Mouse (Mus musculus): ENCODE results near the gene Lta. TPM values are rescaled to one million over a fixed set of nuclear protein-coding genes. Genes with fewer than 3 reads are reported as not detected.

The Lta gene
- polyA plus RNA-seq (2015; fragmentation: Nextera tagmentation; extraction: Ambion mirVana), result 0.16 TPM in 1 of 2 replicates, not detected in the other

- Histone ChIP-seq H3K4me3 (no peak within 1 kb of the TSS), H3K27ac (no peak within 1 kb of the TSS), H3K27me3 (peaks cover 44% of the 10 kb centered on the region), H3K4me2 (no peak within 1 kb of the TSS), H3K36me3 (ENCODE audit: poor library complexity, severe bottlenecking) (no peaks in the 10 kb centered on the region), H3K9ac (no peak within 1 kb of the TSS), H3K4me1 (no peaks in the 10 kb centered on the region), H3K9me3 (replicated peaks) (no peaks in the 10 kb centered on the region)
- 21% methylated on average over 19 of the region's 20 CpGs for WGBS
- ATAC-seq, result no peak
Measured at GRCm38 (mm10) chr17:35204494-35205379, at the start of gene Lta. TSS of gene Lta (minus strand) at chr17:35205351.

- Histone ChIP-seq H3K4me2 (no peak overlapping the region), H3K27ac (no peak overlapping the region), H3K4me1 (no peaks in the 10 kb centered on the region), H3K36me3 (ENCODE audit: poor library complexity, severe bottlenecking) (peaks cover 53% of the 10 kb centered on the region), H3K4me3 (no peak overlapping the region), H3K9me3 (replicated peaks) (no peaks in the 10 kb centered on the region), H3K9ac (no peak overlapping the region), H3K27me3 (no peaks in the 10 kb centered on the region; the same call in 1 of the 2 replicates)
- WGBS, result 61% methylated on average over 11 of the region's 11 CpGs
- ATAC-seq, result peak; percentile 22
Measured at GRCm38 (mm10) chr17:35254241-35255098, 49.3 kb upstream of the Lta start.

- no peaks in the 10 kb centered on the region for H3K27me3 ChIP-seq
- H3K36me3 ChIP-seq (ENCODE audit: poor library complexity, severe bottlenecking), result peaks cover 62% of the 10 kb centered on the region
- H3K9ac ChIP-seq, result no peak overlapping the region
- H3K4me3 ChIP-seq, result no peak overlapping the region
- H3K4me1 ChIP-seq, result no peaks in the 10 kb centered on the region
- WGBS, result 87% methylated on average over 32 of the region's 32 CpGs
- H3K27ac ChIP-seq, result no peak overlapping the region
- peak; percentile 20 for ATAC-seq
- H3K9me3 ChIP-seq (replicated peaks), result no peaks in the 10 kb centered on the region
- no peak overlapping the region for H3K4me2 ChIP-seq
Measured at GRCm38 (mm10) chr17:35253293-35254093, 48.3 kb upstream of the Lta start.

GRCm38 (mm10) chr17:35252619-35253292, 47.6 kb upstream of the Lta start:
- Histone ChIP-seq H3K4me1 (peaks cover 3% of the 10 kb centered on the region; the same call in 1 of the 2 replicates), H3K4me3 (no peak overlapping the region), H3K9me3 (replicated peaks) (no peaks in the 10 kb centered on the region), H3K27me3 (no peaks in the 10 kb centered on the region), H3K9ac (no peak overlapping the region), H3K4me2 (no peak overlapping the region), H3K36me3 (ENCODE audit: poor library complexity, severe bottlenecking) (peaks cover 70% of the 10 kb centered on the region), H3K27ac (no peak overlapping the region)
- ATAC-seq, result no peak
- 85% methylated on average over 18 of the region's 18 CpGs for WGBS

GRCm38 (mm10) chr17:35251981-35252380, 46.8 kb upstream of the Lta start:
- peaks cover 10% of the 10 kb centered on the region; the same call in 1 of the 2 replicates for H3K4me1 ChIP-seq
- peaks cover 77% of the 10 kb centered on the region for H3K36me3 ChIP-seq (ENCODE audit: poor library complexity, severe bottlenecking)
- no peak overlapping the region for H3K4me2 ChIP-seq
- no peak for ATAC-seq
- H3K9me3 ChIP-seq (replicated peaks), result no peaks in the 10 kb centered on the region
- no peak overlapping the region for H3K27ac ChIP-seq
- WGBS, result 83% methylated on average over 5 of the region's 5 CpGs
- no peak overlapping the region for H3K4me3 ChIP-seq
- H3K9ac ChIP-seq, result no peak overlapping the region
- H3K27me3 ChIP-seq, result no peaks in the 10 kb centered on the region

- no peak overlapping the region for H3K4me3 ChIP-seq
- no peak overlapping the region for H3K27ac ChIP-seq
- ATAC-seq, result no peak
- H3K27me3 ChIP-seq, result no peaks in the 10 kb centered on the region
- no peak overlapping the region for H3K9ac ChIP-seq
- H3K9me3 ChIP-seq (replicated peaks), result no peaks in the 10 kb centered on the region
- peaks cover 18% of the 10 kb centered on the region for H3K4me1 ChIP-seq
- no peak overlapping the region for H3K4me2 ChIP-seq
- 87% methylated on average over 15 of the region's 15 CpGs for whole genome bisulfite sequencing
- H3K36me3 ChIP-seq (ENCODE audit: poor library complexity, severe bottlenecking), result peaks cover 85% of the 10 kb centered on the region
Measured at GRCm38 (mm10) chr17:35251162-35251719, 46.1 kb upstream of the Lta start.

- no peak overlapping the region for H3K4me3 ChIP-seq
- H3K9me3 ChIP-seq (replicated peaks), result no peaks in the 10 kb centered on the region
- H3K9ac ChIP-seq, result no peak overlapping the region
- ATAC-seq, result no peak
- no peak overlapping the region for H3K27ac ChIP-seq
- H3K27me3 ChIP-seq, result no peaks in the 10 kb centered on the region
- H3K4me2 ChIP-seq, result no peak overlapping the region
- H3K36me3 ChIP-seq (ENCODE audit: poor library complexity, severe bottlenecking), result peaks cover 92% of the 10 kb centered on the region
- 94% methylated on average over 3 of the region's 3 CpGs for WGBS
- peaks cover 25% of the 10 kb centered on the region for H3K4me1 ChIP-seq
Measured at GRCm38 (mm10) chr17:35250348-35251120, 45.4 kb upstream of the Lta start.

GRCm38 (mm10) chr17:35249451-35250197, 44.5 kb upstream of the Lta start:
- no peak overlapping the region for H3K9ac ChIP-seq
- H3K4me1 ChIP-seq, result peaks cover 34% of the 10 kb centered on the region
- H3K36me3 ChIP-seq (ENCODE audit: poor library complexity, severe bottlenecking), result peaks cover 99% of the 10 kb centered on the region
- no peak for ATAC-seq
- no peak overlapping the region for H3K27ac ChIP-seq
- no peak overlapping the region for H3K4me3 ChIP-seq
- 90% methylated on average over 19 of the region's 19 CpGs for WGBS
- H3K9me3 ChIP-seq (replicated peaks), result no peaks in the 10 kb centered on the region
- no peak overlapping the region for H3K4me2 ChIP-seq
- no peaks in the 10 kb centered on the region for H3K27me3 ChIP-seq

GRCm38 (mm10) chr17:35248986-35249385, 43.8 kb upstream of the Lta start:
- H3K9ac ChIP-seq, result no peak overlapping the region
- ATAC-seq, result no peak
- 86% methylated on average over 14 of the region's 14 CpGs for WGBS

GRCm38 (mm10) chr17:35247144-35247543, 42.0 kb upstream of the Lta start:
- peak overlapping the region; percentile 1; the same call in 1 of the 2 replicates for H3K9ac ChIP-seq
- WGBS, result 81% methylated on average over 7 of the region's 7 CpGs
- peaks cover 91% of the 10 kb centered on the region for H3K36me3 ChIP-seq (ENCODE audit: poor library complexity, severe bottlenecking)
- ATAC-seq, result no peak
- no peaks in the 10 kb centered on the region for H3K9me3 ChIP-seq (replicated peaks)
- H3K27ac ChIP-seq, result no peak overlapping the region
- H3K4me1 ChIP-seq, result peaks cover 48% of the 10 kb centered on the region
- no peaks in the 10 kb centered on the region for H3K27me3 ChIP-seq
- no peak overlapping the region for H3K4me3 ChIP-seq
- no peak overlapping the region for H3K4me2 ChIP-seq

More at GRCm38 (mm10) chr17:35248986-35249385, 43.8 kb upstream of the Lta start:
- H3K4me3 ChIP-seq, result no peak overlapping the region
- H3K27ac ChIP-seq, result no peak overlapping the region
- no peaks in the 10 kb centered on the region for H3K9me3 ChIP-seq (replicated peaks)
- H3K36me3 ChIP-seq (ENCODE audit: poor library complexity, severe bottlenecking), result peaks cover 99% of the 10 kb centered on the region
- H3K4me2 ChIP-seq, result no peak overlapping the region
- H3K27me3 ChIP-seq, result no peaks in the 10 kb centered on the region
- H3K4me1 ChIP-seq, result peaks cover 40% of the 10 kb centered on the region

Data from forebrain, embryonic 13.5 days (tissue).